Mouse (Mus musculus): ENCODE measurements around the gene Dhdds.

GRCm38 (mm10) chr4:133946736-133947135, 54.0 kb downstream of the Dhdds start:
- TF ChIP-seq CTCF (IDR thresholded peaks at IDR 0.05; ENCODE audit: low read depth) (no peak), EP300 (optimal IDR thresholded peaks at IDR 0.05) (no peak)

Measured in stomach, postnatal 0 days (tissue).